Mouse (Mus musculus): ENCODE data around the gene Ncapd2.

The Ncapd2 gene

GRCm38 (mm10) chr6:125215148-125215954, 23.9 kb upstream of the Ncapd2 start, which contains the start of gene Vamp1:
TSS of gene Vamp1 (plus strand) at chr6:125215551.
- DNase-seq (ENCODE audit: extremely low read depth, low read depth, low spot score) = peak; percentile 92

DNA sequence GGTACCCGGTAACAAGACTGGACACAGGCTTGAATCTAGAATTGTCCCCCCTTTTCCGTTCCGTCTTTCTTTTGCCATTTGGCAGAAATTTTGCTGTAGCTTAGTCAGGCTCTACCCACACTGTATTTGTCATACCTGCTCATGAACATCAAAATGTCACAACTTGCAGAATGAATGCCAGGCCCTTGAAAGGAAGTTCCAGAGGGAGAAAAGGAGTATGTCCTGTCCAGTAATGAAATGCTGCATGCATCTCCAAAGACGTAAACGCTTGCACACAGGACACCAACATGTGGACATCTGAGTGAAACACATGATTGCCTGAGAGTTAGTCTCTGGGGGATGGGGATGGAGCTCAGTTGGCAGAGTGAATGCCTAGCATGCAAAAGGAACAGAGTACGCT, 22.2 kb upstream of the Ncapd2 start:
- DNase-seq (ENCODE audit: extremely low read depth, low read depth, low spot score) = no peak

- DNase-seq (ENCODE audit: extremely low read depth, low read depth, low spot score) = no peak
These were observed 21.6 kb upstream of the Ncapd2 start for GRCm38 (mm10) chr6:125213129-125213528.

GRCm38 (mm10) chr6:125212621-125213020, 21.1 kb upstream of the Ncapd2 start:
- no peak for DNase-seq (ENCODE audit: extremely low read depth, low read depth, low spot score)

GRCm38 (mm10) chr6:125210436-125210835, 18.9 kb upstream of the Ncapd2 start:
- no peak for DNase-seq (ENCODE audit: extremely low read depth, low read depth, low spot score)

DNA sequence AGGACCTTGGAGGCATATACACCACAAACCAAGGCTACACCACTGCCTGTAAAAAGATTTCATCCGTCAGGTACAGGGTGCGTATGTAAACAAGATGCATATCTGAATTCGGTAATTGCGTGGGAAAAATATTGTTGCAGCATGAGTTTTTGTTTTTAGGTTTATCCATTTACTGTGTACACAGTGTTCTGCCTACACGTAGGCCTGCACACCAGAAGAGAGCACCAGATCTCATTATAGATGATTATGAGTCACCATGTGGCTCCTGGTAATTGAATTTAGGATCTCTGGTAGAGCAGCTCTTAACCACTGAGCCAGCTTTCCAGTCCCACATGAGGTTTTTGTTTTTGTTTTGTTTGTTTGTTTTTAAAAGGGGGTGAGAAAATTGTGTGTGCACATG, 5.7 kb upstream of the Ncapd2 start:
- no peak for DNase-seq (ENCODE audit: extremely low read depth, low read depth, low spot score)

DNA sequence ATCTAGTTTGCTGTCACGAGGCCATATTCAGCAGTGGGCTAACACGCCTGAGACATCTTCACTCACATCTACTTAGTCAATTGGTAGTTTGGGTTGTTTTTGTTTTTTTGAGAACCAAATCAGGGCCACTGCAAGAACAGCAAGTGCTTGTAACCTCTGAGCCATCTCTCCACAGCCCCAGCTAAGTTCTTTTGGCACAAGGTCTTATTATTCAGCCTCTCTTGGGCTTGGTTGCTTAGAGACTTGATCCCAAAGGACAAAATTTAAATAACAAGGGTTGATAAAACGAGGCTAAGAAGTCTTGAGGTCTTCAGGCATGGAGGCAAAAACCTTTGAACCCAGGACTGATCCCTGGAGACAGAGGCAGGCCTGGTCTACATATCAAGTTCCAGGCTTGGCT, 4.8 kb upstream of the Ncapd2 start:
- DNase-seq (ENCODE audit: extremely low read depth, low read depth, low spot score) = no peak

- no peak for DNase-seq (ENCODE audit: extremely low read depth, low read depth, low spot score)
These were observed 4.1 kb upstream of the Ncapd2 start for GRCm38 (mm10) chr6:125195541-125196075.

DNA sequence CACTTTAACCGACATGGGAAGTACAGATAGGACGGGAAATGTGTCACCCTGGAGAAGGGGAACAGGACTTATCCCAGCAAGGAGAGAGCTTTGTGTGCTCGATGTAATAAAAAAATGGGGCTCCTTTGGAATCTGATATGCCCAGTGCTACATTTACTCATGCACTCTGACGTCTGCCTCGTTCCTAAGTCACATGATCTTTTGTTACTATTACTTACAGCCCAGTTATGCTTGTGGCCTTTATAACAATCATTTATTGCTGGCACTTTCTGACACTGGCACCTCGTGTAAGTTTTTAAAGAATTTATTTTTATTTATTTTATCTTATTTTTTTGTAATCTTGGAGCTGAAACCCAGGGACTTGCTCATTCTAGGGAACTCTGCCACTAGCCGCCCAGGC, 1.9 kb upstream of the Ncapd2 start:
- no peak for DNase-seq (ENCODE audit: extremely low read depth, low read depth, low spot score)

- DNase-seq (ENCODE audit: extremely low read depth, low read depth, low spot score) = no peak
These were observed 1.3 kb upstream of the Ncapd2 start for GRCm38 (mm10) chr6:125192841-125193240.

GRCm38 (mm10) chr6:125192016-125192714, 664 bp upstream of the Ncapd2 start:
- no peak for DNase-seq (ENCODE audit: extremely low read depth, low read depth, low spot score)

GRCm38 (mm10) chr6:125190816-125191215, 685 bp downstream of the Ncapd2 start:
- DNase-seq (ENCODE audit: extremely low read depth, low read depth, low spot score) = no peak

DNA sequence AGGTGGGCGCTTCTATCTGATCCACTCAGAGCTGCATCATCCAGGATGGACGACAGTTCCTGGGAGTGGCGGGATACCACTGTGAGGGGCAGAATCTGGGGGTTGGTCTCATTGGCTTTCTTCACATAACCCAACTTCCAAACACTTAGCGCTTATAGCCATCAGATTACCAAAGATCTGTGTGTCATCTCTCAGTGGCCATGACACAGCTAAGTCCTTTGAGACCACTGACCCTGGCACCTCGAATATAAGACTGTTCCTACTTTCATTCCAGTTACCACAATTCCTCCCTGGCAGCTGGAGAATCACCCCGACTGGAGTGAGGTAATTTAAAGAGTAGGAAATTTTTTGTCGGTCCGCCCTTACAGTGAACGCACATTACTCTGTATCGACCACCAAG, 5.3 kb downstream of the Ncapd2 start:
- DNase-seq (ENCODE audit: extremely low read depth, low read depth, low spot score) = no peak

GRCm38 (mm10) chr6:125182133-125182532, 9.4 kb downstream of the Ncapd2 start:
- no peak for DNase-seq (ENCODE audit: extremely low read depth, low read depth, low spot score)

DNA sequence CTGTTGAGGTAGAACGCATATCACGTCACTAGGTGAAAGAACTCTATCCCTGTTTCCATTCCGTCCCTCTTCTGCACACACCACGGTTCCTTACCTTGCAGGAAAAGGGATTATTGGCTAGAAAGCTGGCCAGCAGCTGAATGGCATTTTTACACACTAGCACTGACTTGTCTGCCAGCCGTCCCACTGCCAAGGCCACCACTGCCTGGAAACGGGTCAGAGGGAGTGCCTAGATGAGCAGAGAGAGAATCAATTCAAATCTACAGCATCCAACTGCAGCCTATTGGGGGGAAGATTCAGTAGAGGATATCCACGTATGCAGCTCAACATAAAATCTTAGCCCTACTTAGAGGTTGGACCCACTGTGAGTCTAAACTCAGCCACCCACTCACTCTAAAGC, 11.9 kb downstream of the Ncapd2 start:
- DNase-seq (ENCODE audit: extremely low read depth, low read depth, low spot score) = no peak

- DNase-seq (ENCODE audit: extremely low read depth, low read depth, low spot score) = no peak
These were observed 16.0 kb downstream of the Ncapd2 start for GRCm38 (mm10) chr6:125175469-125175868.

- no peak for DNase-seq (ENCODE audit: extremely low read depth, low read depth, low spot score)
These were observed 18.2 kb downstream of the Ncapd2 start for GRCm38 (mm10) chr6:125173256-125173655.

DNA sequence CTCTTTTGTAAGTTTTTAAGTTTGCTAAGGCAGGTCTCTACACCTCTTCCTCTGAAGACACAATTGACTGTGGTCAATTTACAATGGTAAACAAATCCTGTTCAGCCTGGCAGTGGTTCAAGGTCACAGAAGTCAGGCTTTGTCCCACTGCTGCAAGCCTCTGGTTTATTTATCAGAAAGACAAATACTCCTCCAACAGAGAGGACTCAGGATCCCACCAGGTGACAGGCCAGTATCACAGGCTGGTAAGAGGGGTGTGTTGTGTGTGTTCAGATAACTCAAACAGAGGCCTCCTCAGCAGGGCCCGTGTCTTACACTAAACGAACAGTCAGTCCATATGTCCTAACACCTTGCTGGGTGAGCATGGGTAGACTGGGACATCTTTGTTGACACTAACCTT, 19.0 kb downstream of the Ncapd2 start:
- no peak for DNase-seq (ENCODE audit: extremely low read depth, low read depth, low spot score)

DNA sequence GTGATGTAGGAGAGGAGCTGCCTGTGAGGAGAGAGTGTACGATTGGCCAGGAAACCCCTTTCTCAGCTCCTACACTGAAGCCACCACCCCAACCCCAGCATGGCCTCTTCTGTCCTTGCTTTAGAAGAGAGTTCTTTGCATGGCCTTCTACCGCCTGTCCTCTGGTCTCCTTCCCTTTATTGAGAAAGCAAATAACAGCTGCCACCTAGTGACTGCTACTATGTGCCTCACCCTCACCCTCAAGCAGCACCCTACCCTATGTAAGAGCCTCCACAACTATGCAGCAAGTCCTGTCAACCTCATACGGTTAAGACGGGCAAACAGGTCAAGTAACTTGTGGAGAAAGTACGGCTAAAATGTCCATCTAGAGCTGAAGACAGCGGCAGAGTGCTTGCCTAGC, 21.3 kb downstream of the Ncapd2 start:
- DNase-seq (ENCODE audit: extremely low read depth, low read depth, low spot score) = no peak

- DNase-seq (ENCODE audit: extremely low read depth, low read depth, low spot score) = no peak
These were observed 23.4 kb downstream of the Ncapd2 start for GRCm38 (mm10) chr6:125168086-125168485.

DNA sequence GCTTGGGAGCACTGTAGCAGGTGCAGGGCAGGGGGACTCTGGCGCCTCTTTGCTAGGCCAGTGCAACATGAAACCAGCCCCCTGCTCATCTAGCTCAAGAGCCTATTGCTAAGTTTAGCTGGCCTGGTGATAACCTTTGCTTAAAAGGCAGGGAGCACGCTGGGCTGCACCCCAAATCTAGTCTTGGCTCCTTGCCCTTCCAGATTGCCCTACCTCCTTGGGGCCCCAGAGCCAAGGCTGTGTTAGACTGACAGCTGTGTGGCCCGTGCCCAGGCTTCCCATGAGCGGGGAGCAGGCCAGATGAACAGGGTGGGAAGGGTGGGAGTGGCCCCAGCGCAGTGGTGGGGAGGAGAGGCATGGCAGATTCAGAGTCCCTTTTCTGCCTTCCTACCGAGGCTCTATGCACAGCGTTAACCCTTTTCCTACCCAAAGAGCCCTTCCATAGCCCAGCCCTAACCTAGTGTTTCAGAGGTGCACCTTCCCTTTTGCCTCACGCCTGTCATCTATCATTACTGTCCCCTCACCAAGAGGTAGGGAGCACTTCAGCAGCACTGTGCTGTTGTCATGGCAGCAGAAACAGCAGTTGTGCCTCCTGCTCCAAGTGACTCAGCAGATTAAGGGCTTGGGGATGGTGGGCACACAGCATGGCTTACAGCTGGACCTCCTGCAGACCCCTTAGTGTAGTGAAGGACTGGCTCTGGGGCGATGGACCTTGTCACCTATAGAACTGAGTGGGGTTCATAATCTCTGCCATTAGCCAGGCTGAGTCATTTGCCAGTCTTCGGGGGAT, 24.4 kb downstream of the Ncapd2 start:
- no peak for DNase-seq (ENCODE audit: extremely low read depth, low read depth, low spot score)

Data from fat pad, adult 2 months (tissue).